Mouse (Mus musculus): Measurements from ENCODE around the gene Msl3l2. TPM values are rescaled to one million over a fixed set of nuclear protein-coding genes. Genes with fewer than 3 reads are reported as not detected.

The Msl3l2 gene
- 7.6 and 7.7 TPM in 2 replicates for polyA plus RNA-seq (2014; fragmentation: Nextera tagmentation; extraction: Ambion mirVana)

DNA sequence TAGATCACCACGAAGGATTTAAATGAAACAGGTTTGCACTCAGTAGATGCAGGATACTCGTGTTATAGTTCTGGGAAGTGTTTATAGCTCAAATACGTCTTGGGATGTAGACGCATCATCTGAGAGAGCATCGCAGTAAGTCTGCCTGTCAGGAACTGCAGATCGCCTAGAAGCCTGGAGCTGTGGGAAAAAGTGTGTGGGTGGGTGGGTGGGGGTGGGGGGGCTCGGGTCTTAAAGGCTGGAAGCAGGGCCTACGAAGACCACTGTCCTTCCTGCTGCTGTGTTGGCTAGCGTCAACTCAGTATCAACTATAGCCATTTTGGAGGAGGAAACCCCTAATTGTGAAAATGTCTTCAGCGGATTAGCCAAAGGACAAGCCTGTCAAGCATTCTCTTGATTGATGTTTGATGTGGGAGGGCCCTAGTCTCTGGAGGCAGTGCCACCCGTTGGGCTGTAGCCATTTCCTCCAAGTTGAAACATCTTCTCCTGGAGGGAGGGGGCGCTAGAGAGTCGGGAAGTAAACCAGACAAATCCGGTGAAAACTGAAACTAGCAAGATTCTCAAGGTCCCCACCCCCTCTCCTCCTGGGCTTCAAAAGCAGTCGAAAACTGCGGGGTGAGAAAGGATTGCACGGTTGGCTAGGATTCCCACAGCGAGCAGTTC is at the start of gene Msl3l2:
Msl3l2 (plus strand) TSS at position 585 of the 663 bp plus-strand sequence.
- Histone ChIP-seq H3K4me3 (ENCODE audit: low read depth, low read length) (no peak within 1 kb of the TSS), H3K9me3 (replicated peaks; ENCODE audit: control insufficient read depth, low read length) (no peaks in the 10 kb centered on the region), H3K9ac (replicated peaks; ENCODE audit: low read length) (peak within 1 kb of the TSS; percentile 34; the same call in 1 of the 2 replicates), H3K36me3 (replicated peaks; ENCODE audit: control insufficient read depth, insufficient read depth, low read depth, low read length) (no peaks in the 10 kb centered on the region), H3K4me2 (ENCODE audit: low read depth, low read length) (peak within 1 kb of the TSS; percentile 13), H3K27ac (replicated peaks; ENCODE audit: low read depth, low read length) (no peak within 1 kb of the TSS), H3K4me1 (ENCODE audit: control insufficient read depth, insufficient read depth, low read length) (no peaks in the 10 kb centered on the region), H3K27me3 (ENCODE audit: control insufficient read depth, insufficient read depth, low read length) (no peaks in the 10 kb centered on the region)
- 26% methylated on average over 18 of the region's 18 CpGs for WGBS
- ATAC-seq (replicated peaks; ENCODE audit: insufficient number of reproducible peaks, low FRiP score, low TSS enrichment, low read depth) (peak; percentile 75), DNase-seq (ENCODE audit: low spot score) (peak; percentile 85)

DNA sequence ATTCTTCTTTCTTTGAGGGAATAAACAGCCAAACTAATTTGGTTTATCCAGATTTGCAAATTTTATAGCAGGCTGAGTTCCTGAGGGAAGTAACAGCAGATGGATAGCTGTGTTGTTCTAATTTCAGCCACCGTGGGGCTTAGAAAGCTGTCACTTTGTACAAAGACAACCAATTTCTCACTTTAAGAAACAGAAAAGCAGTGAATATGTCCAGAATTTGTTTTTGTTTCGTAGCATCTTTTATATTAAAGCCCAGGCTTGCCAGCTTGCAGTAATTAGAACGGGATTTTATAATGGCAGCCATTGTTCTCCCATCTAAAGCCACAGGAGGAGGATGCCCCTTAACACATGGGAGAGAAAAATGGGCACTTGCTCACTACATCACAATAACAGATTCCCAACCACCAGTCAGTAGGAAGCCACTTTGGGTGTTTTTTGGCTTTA is 47.7 kb upstream of the Msl3l2 start:
- Histone ChIP-seq H3K4me3 (ENCODE audit: low read depth, low read length) (no peak overlapping the region), H3K36me3 (replicated peaks; ENCODE audit: control insufficient read depth, insufficient read depth, low read depth, low read length) (no peaks in the 10 kb centered on the region), H3K27ac (replicated peaks; ENCODE audit: low read depth, low read length) (no peak overlapping the region), H3K4me2 (ENCODE audit: low read depth, low read length) (no peak overlapping the region), H3K9me3 (replicated peaks; ENCODE audit: control insufficient read depth, low read length) (no peaks in the 10 kb centered on the region), H3K27me3 (ENCODE audit: control insufficient read depth, insufficient read depth, low read length) (no peaks in the 10 kb centered on the region), H3K4me1 (ENCODE audit: control insufficient read depth, insufficient read depth, low read length) (no peaks in the 10 kb centered on the region), H3K9ac (replicated peaks; ENCODE audit: low read length) (no peak overlapping the region)
- WGBS, result 50% methylated on average over 3 of the region's 3 CpGs
- DNase-seq (ENCODE audit: low spot score) (no peak), ATAC-seq (replicated peaks; ENCODE audit: insufficient number of reproducible peaks, low FRiP score, low TSS enrichment, low read depth) (no peak)

GRCm38 (mm10) chr10:56061238-56061830 is 45.4 kb upstream of the Msl3l2 start:
- WGBS, result 89% methylated on average over 2 of the region's 2 CpGs

DNA sequence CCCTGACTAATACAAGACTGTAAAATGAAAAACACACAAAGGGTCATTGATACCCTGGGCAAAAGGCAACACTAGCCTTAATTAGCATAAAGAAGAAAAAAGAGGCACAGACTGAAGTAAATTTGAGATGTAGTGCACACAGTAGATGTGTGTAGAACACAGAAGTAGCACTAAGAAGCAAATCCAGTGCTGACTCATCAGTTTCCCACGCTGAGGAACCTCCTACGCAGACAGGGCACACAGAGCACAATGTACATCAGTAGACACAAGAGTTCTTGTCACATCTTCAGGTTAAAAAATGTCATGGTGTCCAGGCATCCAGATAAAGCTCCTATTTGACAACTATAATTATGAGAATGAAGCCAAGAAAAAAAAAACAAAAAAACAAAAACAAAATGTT is 44.0 kb upstream of the Msl3l2 start:
- no peak overlapping the region for H3K4me2 ChIP-seq (ENCODE audit: low read depth, low read length)
- ATAC-seq (replicated peaks; ENCODE audit: insufficient number of reproducible peaks, low FRiP score, low TSS enrichment, low read depth), result no peak
- H3K4me3 ChIP-seq (ENCODE audit: low read depth, low read length), result no peak overlapping the region
- DNase-seq (ENCODE audit: low spot score), result no peak
- H3K27ac ChIP-seq (replicated peaks; ENCODE audit: low read depth, low read length), result no peak overlapping the region
- H3K9ac ChIP-seq (replicated peaks; ENCODE audit: low read length), result no peak overlapping the region
- 86% methylated on average over 2 of the region's 2 CpGs for WGBS
- no peaks in the 10 kb centered on the region for H3K27me3 ChIP-seq (ENCODE audit: control insufficient read depth, insufficient read depth, low read length)
- H3K4me1 ChIP-seq (ENCODE audit: control insufficient read depth, insufficient read depth, low read length), result no peaks in the 10 kb centered on the region
- H3K9me3 ChIP-seq (replicated peaks; ENCODE audit: control insufficient read depth, low read length), result no peaks in the 10 kb centered on the region
- no peaks in the 10 kb centered on the region for H3K36me3 ChIP-seq (replicated peaks; ENCODE audit: control insufficient read depth, insufficient read depth, low read depth, low read length)

More at GRCm38 (mm10) chr10:56061238-56061830, 45.4 kb upstream of the Msl3l2 start:
- Histone ChIP-seq H3K9me3 (replicated peaks; ENCODE audit: control insufficient read depth, low read length) (no peaks in the 10 kb centered on the region), H3K27me3 (ENCODE audit: control insufficient read depth, insufficient read depth, low read length) (no peaks in the 10 kb centered on the region), H3K4me2 (ENCODE audit: low read depth, low read length) (no peak overlapping the region), H3K4me3 (ENCODE audit: low read depth, low read length) (no peak overlapping the region), H3K4me1 (ENCODE audit: control insufficient read depth, insufficient read depth, low read length) (no peaks in the 10 kb centered on the region), H3K9ac (replicated peaks; ENCODE audit: low read length) (no peak overlapping the region), H3K36me3 (replicated peaks; ENCODE audit: control insufficient read depth, insufficient read depth, low read depth, low read length) (no peaks in the 10 kb centered on the region), H3K27ac (replicated peaks; ENCODE audit: low read depth, low read length) (no peak overlapping the region)
- DNase-seq (ENCODE audit: low spot score) (no peak), ATAC-seq (replicated peaks; ENCODE audit: insufficient number of reproducible peaks, low FRiP score, low TSS enrichment, low read depth) (no peak)

DNA sequence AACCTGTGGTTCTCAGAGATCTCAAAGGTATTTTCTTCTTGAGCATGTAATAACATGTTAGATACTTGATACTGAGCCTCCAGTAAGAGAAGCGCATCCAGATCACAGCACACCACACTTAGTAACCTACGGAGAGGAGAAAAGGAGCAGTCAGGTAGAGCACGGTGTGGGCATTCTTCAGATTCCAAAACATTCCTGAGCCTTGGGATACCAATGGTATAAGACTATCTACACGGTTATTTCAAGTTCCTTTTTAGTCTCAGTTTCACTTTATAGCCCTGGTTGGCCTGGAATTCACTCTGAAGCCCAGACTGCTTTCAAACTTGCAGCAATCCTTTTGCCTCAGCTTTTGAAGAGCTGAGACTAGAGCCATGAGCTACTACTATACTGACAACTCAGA is 17.0 kb upstream of the Msl3l2 start:
- ATAC-seq (replicated peaks; ENCODE audit: insufficient number of reproducible peaks, low FRiP score, low TSS enrichment, low read depth), result no peak
- H3K27me3 ChIP-seq (ENCODE audit: control insufficient read depth, insufficient read depth, low read length), result no peaks in the 10 kb centered on the region
- WGBS, result 76% methylated on average over 4 of the region's 4 CpGs

GRCm38 (mm10) chr10:56094586-56094985 is 12.1 kb upstream of the Msl3l2 start:
- WGBS, result 77% methylated on average over 5 of the region's 5 CpGs
- no peaks in the 10 kb centered on the region for H3K4me1 ChIP-seq (ENCODE audit: control insufficient read depth, insufficient read depth, low read length)
- ATAC-seq (replicated peaks; ENCODE audit: insufficient number of reproducible peaks, low FRiP score, low TSS enrichment, low read depth), result no peak

More for the DNA sequence above, 17.0 kb upstream of the Msl3l2 start:
- Histone ChIP-seq H3K27ac (replicated peaks; ENCODE audit: low read depth, low read length) (no peak overlapping the region), H3K4me2 (ENCODE audit: low read depth, low read length) (no peak overlapping the region), H3K4me3 (ENCODE audit: low read depth, low read length) (no peak overlapping the region), H3K36me3 (replicated peaks; ENCODE audit: control insufficient read depth, insufficient read depth, low read depth, low read length) (no peaks in the 10 kb centered on the region), H3K9me3 (replicated peaks; ENCODE audit: control insufficient read depth, low read length) (no peaks in the 10 kb centered on the region), H3K9ac (replicated peaks; ENCODE audit: low read length) (no peak overlapping the region), H3K4me1 (ENCODE audit: control insufficient read depth, insufficient read depth, low read length) (no peaks in the 10 kb centered on the region)
- DNase-seq (ENCODE audit: low spot score), result no peak

GRCm38 (mm10) chr10:56096757-56097156 is 10.0 kb upstream of the Msl3l2 start:
- Histone ChIP-seq H3K4me3 (ENCODE audit: low read depth, low read length) (no peak overlapping the region), H3K27me3 (ENCODE audit: control insufficient read depth, insufficient read depth, low read length) (no peaks in the 10 kb centered on the region), H3K9me3 (replicated peaks; ENCODE audit: control insufficient read depth, low read length) (no peaks in the 10 kb centered on the region), H3K36me3 (replicated peaks; ENCODE audit: control insufficient read depth, insufficient read depth, low read depth, low read length) (no peaks in the 10 kb centered on the region), H3K27ac (replicated peaks; ENCODE audit: low read depth, low read length) (no peak overlapping the region), H3K9ac (replicated peaks; ENCODE audit: low read length) (no peak overlapping the region), H3K4me2 (ENCODE audit: low read depth, low read length) (no peak overlapping the region), H3K4me1 (ENCODE audit: control insufficient read depth, insufficient read depth, low read length) (no peaks in the 10 kb centered on the region)
- ATAC-seq (replicated peaks; ENCODE audit: insufficient number of reproducible peaks, low FRiP score, low TSS enrichment, low read depth), result no peak
- no peak for DNase-seq (ENCODE audit: low spot score)

More at GRCm38 (mm10) chr10:56094586-56094985, 12.1 kb upstream of the Msl3l2 start:
- no peak overlapping the region for H3K9ac ChIP-seq (replicated peaks; ENCODE audit: low read length)
- H3K4me3 ChIP-seq (ENCODE audit: low read depth, low read length), result no peak overlapping the region
- H3K27me3 ChIP-seq (ENCODE audit: control insufficient read depth, insufficient read depth, low read length), result no peaks in the 10 kb centered on the region
- H3K36me3 ChIP-seq (replicated peaks; ENCODE audit: control insufficient read depth, insufficient read depth, low read depth, low read length), result no peaks in the 10 kb centered on the region
- H3K9me3 ChIP-seq (replicated peaks; ENCODE audit: control insufficient read depth, low read length), result no peaks in the 10 kb centered on the region
- no peak overlapping the region for H3K27ac ChIP-seq (replicated peaks; ENCODE audit: low read depth, low read length)
- no peak overlapping the region for H3K4me2 ChIP-seq (ENCODE audit: low read depth, low read length)
- no peak for DNase-seq (ENCODE audit: low spot score)

DNA sequence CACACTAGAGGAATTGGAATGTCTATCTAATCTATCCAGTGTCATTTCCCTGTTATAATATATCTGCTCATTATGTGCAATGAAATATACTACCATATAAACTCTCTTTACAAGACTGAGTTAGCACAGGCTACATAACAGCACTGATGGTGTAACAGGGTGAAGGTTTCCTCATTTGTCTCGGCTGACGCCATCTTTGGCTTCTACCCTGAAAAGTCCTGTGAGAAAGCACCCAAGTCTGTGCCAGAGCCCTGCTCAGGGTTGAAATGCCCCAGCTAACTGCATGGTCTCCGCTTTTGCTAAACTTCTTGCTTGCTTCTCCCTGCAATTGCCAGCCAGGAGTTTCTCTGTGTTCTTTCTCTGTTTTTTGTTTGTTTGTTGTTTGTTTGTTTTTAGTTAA is 7.6 kb upstream of the Msl3l2 start:
- 87% methylated on average over 3 of the region's 3 CpGs for WGBS

More for the DNA sequence above, 7.6 kb upstream of the Msl3l2 start:
- no peak for ATAC-seq (replicated peaks; ENCODE audit: insufficient number of reproducible peaks, low FRiP score, low TSS enrichment, low read depth)
- no peak overlapping the region for H3K9ac ChIP-seq (replicated peaks; ENCODE audit: low read length)
- no peaks in the 10 kb centered on the region for H3K4me1 ChIP-seq (ENCODE audit: control insufficient read depth, insufficient read depth, low read length)
- H3K4me3 ChIP-seq (ENCODE audit: low read depth, low read length), result no peak overlapping the region
- H3K9me3 ChIP-seq (replicated peaks; ENCODE audit: control insufficient read depth, low read length), result no peaks in the 10 kb centered on the region
- no peaks in the 10 kb centered on the region for H3K27me3 ChIP-seq (ENCODE audit: control insufficient read depth, insufficient read depth, low read length)
- H3K4me2 ChIP-seq (ENCODE audit: low read depth, low read length), result no peak overlapping the region
- H3K36me3 ChIP-seq (replicated peaks; ENCODE audit: control insufficient read depth, insufficient read depth, low read depth, low read length), result no peaks in the 10 kb centered on the region
- DNase-seq (ENCODE audit: low spot score), result no peak
- no peak overlapping the region for H3K27ac ChIP-seq (replicated peaks; ENCODE audit: low read depth, low read length)
